Mouse (Mus musculus) hindbrain, embryonic 15.5 days (tissue): Measurements from ENCODE around the gene Abhd16a. TPM values are rescaled to one million over a fixed set of nuclear protein-coding genes. Genes with fewer than 3 reads are reported as not detected.
A peak's percentile ranks its signal among the peaks of the same experiment; 100 is the strongest.

ENCODE experiments used
- ATAC-seq: fragments of 200-750 bp; cut with Nextera tagmentation; 2 replicates; pipeline ENCODE4 v1.8.0; 2017; ENCODE audit warnings: low read depth, moderate number of reproducible peaks, moderate TSS enrichment; ENCODE audit not compliant: low FRiP score
- H3K27ac ChIP-seq: fragments of 300-500 bp; sonication (generic); replicated peaks from 2 replicates; pipeline ENCODE4 v1.5.1; 2015; ENCODE audit warnings: mild to moderate bottlenecking, inconsistent platforms
- H3K27me3 ChIP-seq: fragments of 300-500 bp; sonication (generic); 2 replicates; pipeline ENCODE4 v1.6.1; 2015; ENCODE audit warnings: control low read depth, inconsistent platforms
- H3K36me3 ChIP-seq: fragments of 300-500 bp; sonication (generic); 2 replicates; pipeline ENCODE4 v1.6.1; 2015; ENCODE audit warnings: control low read depth, inconsistent platforms
- H3K4me1 ChIP-seq: fragments of 300-500 bp; sonication (generic); replicated peaks from 2 replicates; pipeline ENCODE4 v1.6.1; 2015; ENCODE audit warnings: control low read depth, inconsistent platforms
- H3K4me2 ChIP-seq: fragments of 300-500 bp; sonication (generic); 2 replicates; pipeline ENCODE4 v1.6.1; 2015; ENCODE audit warnings: moderate library complexity, mild to moderate bottlenecking, inconsistent platforms
- H3K4me3 ChIP-seq: fragments of 300-500 bp; sonication (generic); 2 replicates; pipeline ENCODE4 v1.5.1; 2015; ENCODE audit warnings: mild to moderate bottlenecking, inconsistent platforms
- H3K9ac ChIP-seq: fragments of 300-500 bp; sonication (generic); 2 replicates; pipeline ENCODE4 v1.6.1; 2015; ENCODE audit warnings: inconsistent platforms
- H3K9me3 ChIP-seq: fragments of 300-500 bp; sonication (generic); 2 replicates; pipeline ENCODE4 v1.6.1; 2016; ENCODE audit warnings: control low read depth, inconsistent platforms
- WGBS: fragments of 180-500 bp; shearing (Covaris S2); methylation state at CpG from one replicate; pipeline ENCODE4 v1.1.7; 2015; 5-methylcytosine and 5-hydroxymethylcytosine counted together
- polyA plus RNA-seq: library from polyadenylated mRNA; unstranded; fragments of >200 nt; fragmentation: Nextera tagmentation; extraction: Ambion mirVana; gene quantifications from 2 replicates; pipeline ENCODE4 v1.2.1, GENCODE M21; 2015

Gene Abhd16a
- polyA plus RNA-seq, 1 experiment from 2014 or later = 106 TPM

- 91% methylated on average over 15 of the region's 15 CpGs for WGBS
- no peak overlapping the region for H3K4me2 ChIP-seq
- H3K36me3 ChIP-seq = peaks cover 52% of the 10 kb centered on the region
- H3K4me3 ChIP-seq = no peak overlapping the region
- peaks cover 12% of the 10 kb centered on the region for H3K4me1 ChIP-seq
- no peak for ATAC-seq
- H3K9ac ChIP-seq = no peak overlapping the region
- no peak overlapping the region for H3K27ac ChIP-seq
- H3K27me3 ChIP-seq = no peaks in the 10 kb centered on the region
- no peaks in the 10 kb centered on the region for H3K9me3 ChIP-seq
These were observed 5.7 kb downstream of the Abhd16a start for GRCm38 (mm10) chr17:35094475-35095365.

- no peaks in the 10 kb centered on the region for H3K27me3 ChIP-seq
- no peak overlapping the region for H3K9ac ChIP-seq
- no peak overlapping the region for H3K4me2 ChIP-seq
- peaks cover 71% of the 10 kb centered on the region for H3K36me3 ChIP-seq
- WGBS = 78% methylated on average over 12 of the region's 12 CpGs
- no peak overlapping the region for H3K27ac ChIP-seq
- H3K4me1 ChIP-seq = no peaks in the 10 kb centered on the region
- H3K4me3 ChIP-seq = no peak overlapping the region
- no peak for ATAC-seq
- H3K9me3 ChIP-seq = no peaks in the 10 kb centered on the region
These were observed 7.5 kb downstream of the Abhd16a start for GRCm38 (mm10) chr17:35096597-35096996.

DNA sequence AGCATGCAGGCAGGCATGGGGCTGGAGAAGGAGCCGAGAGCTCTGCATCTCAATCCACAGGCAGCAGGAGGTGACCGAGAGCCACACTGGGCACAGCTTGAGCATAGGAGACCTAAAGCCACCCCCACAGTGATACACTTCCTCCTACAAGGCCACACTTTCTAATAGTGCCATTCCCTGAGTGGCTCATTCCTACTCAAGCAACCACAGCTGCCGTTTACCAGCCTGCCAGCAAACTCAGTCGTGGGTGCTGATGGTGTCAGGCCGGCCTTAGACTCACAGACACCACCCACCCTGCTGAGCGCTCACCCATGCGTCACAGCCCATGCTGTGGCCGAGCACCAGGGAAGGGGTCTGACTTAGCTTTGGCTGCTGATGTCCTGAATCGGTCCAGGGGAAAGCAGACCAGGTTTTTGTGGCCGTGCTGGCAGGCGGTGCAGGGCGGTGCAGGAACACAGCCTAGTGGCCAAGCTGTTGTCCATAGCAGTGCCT is 8.1 kb downstream of the Abhd16a start:
- no peak overlapping the region for H3K9ac ChIP-seq
- no peak for ATAC-seq
- no peak overlapping the region for H3K4me3 ChIP-seq
- H3K4me1 ChIP-seq = no peaks in the 10 kb centered on the region
- H3K27me3 ChIP-seq = no peaks in the 10 kb centered on the region
- peaks cover 77% of the 10 kb centered on the region for H3K36me3 ChIP-seq
- H3K4me2 ChIP-seq = no peak overlapping the region
- H3K27ac ChIP-seq = no peak overlapping the region
- WGBS = 76% methylated on average over 12 of the region's 12 CpGs
- no peaks in the 10 kb centered on the region for H3K9me3 ChIP-seq

DNA sequence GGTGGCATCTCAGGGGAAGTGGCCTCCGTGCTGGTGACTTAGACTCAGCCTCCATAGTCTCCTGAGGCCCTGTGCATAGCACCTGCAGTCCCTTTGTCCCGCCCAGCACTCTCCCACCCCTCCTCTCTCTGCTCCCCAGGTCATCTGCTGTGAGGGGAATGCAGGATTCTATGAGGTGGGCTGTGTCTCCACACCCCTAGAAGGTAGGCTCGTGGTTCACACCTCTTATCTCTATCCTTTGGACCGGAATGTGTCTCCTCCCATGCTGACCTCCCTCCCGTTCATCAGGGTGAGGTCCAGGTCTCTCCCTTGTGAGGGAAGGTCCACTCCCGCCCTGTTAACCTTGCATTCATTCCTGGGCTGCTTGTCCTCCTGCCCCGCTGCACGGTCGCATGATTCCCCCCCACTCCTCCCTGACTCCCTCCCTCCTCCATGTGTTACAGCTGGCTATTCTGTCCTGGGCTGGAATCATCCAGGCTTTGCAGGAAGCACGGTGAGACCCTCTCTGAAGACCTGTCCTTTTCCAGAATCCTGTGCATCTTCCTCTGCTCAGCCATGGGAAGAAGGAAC is 11.2 kb downstream of the Abhd16a start:
- no peak overlapping the region for H3K27ac ChIP-seq
- no peaks in the 10 kb centered on the region for H3K4me1 ChIP-seq
- H3K9me3 ChIP-seq = no peaks in the 10 kb centered on the region
- no peak overlapping the region for H3K4me2 ChIP-seq
- H3K36me3 ChIP-seq = peaks cover 61% of the 10 kb centered on the region
- no peak overlapping the region for H3K9ac ChIP-seq
- WGBS = 74% methylated on average over 10 of the region's 10 CpGs
- no peak overlapping the region for H3K4me3 ChIP-seq
- ATAC-seq = no peak
- H3K27me3 ChIP-seq = no peaks in the 10 kb centered on the region

- 91% methylated on average over 11 of the region's 11 CpGs for WGBS
- H3K9ac ChIP-seq = no peak overlapping the region
- H3K27me3 ChIP-seq = no peaks in the 10 kb centered on the region
- H3K27ac ChIP-seq = no peak overlapping the region
- ATAC-seq = no peak
- H3K4me2 ChIP-seq = no peak overlapping the region
- H3K36me3 ChIP-seq = peaks cover 57% of the 10 kb centered on the region
- no peaks in the 10 kb centered on the region for H3K9me3 ChIP-seq
- peaks cover 4% of the 10 kb centered on the region; the same call in 1 of the 2 replicates for H3K4me1 ChIP-seq
- H3K4me3 ChIP-seq = no peak overlapping the region
These were observed 12.1 kb downstream of the Abhd16a start for GRCm38 (mm10) chr17:35101161-35101560.

GRCm38 (mm10) chr17:35102299-35102698 is 13.2 kb downstream of the Abhd16a start:
- Histone ChIP-seq H3K27me3 (no peaks in the 10 kb centered on the region), H3K36me3 (peaks cover 53% of the 10 kb centered on the region), H3K9ac (no peak overlapping the region), H3K27ac (no peak overlapping the region), H3K4me1 (peaks cover 7% of the 10 kb centered on the region; the same call in 1 of the 2 replicates), H3K9me3 (no peaks in the 10 kb centered on the region), H3K4me3 (no peak overlapping the region), H3K4me2 (no peak overlapping the region)
- 77% methylated on average over 8 of the region's 8 CpGs for WGBS
- ATAC-seq = no peak

- Histone ChIP-seq H3K4me3 (no peak overlapping the region), H3K9ac (no peak overlapping the region), H3K27ac (no peak overlapping the region), H3K4me2 (no peak overlapping the region), H3K36me3 (peaks cover 45% of the 10 kb centered on the region), H3K9me3 (no peaks in the 10 kb centered on the region), H3K27me3 (no peaks in the 10 kb centered on the region), H3K4me1 (peaks cover 7% of the 10 kb centered on the region; the same call in 1 of the 2 replicates)
- no peak for ATAC-seq
- WGBS = 68% methylated on average over 6 of the region's 6 CpGs
These were observed 14.2 kb downstream of the Abhd16a start for GRCm38 (mm10) chr17:35103221-35103690.

- ATAC-seq = no peak
- peaks cover 36% of the 10 kb centered on the region for H3K36me3 ChIP-seq
- no peak overlapping the region for H3K9ac ChIP-seq
- H3K4me3 ChIP-seq = no peak overlapping the region
- no peaks in the 10 kb centered on the region for H3K9me3 ChIP-seq
- H3K27ac ChIP-seq = no peak overlapping the region
- H3K4me1 ChIP-seq = peaks cover 7% of the 10 kb centered on the region; the same call in 1 of the 2 replicates
- H3K27me3 ChIP-seq = no peaks in the 10 kb centered on the region
- WGBS = 94% methylated on average over 7 of the region's 7 CpGs
- H3K4me2 ChIP-seq = no peak overlapping the region
These were observed 15.0 kb downstream of the Abhd16a start for GRCm38 (mm10) chr17:35104079-35104478.

- Histone ChIP-seq H3K27me3 (no peaks in the 10 kb centered on the region), H3K36me3 (peaks cover 31% of the 10 kb centered on the region), H3K4me1 (peaks cover 7% of the 10 kb centered on the region; the same call in 1 of the 2 replicates), H3K4me2 (no peak overlapping the region), H3K27ac (no peak overlapping the region), H3K4me3 (no peak overlapping the region), H3K9ac (no peak overlapping the region), H3K9me3 (no peaks in the 10 kb centered on the region)
- WGBS = 78% methylated on average over 6 of the region's 6 CpGs
- ATAC-seq = no peak
These were observed 15.7 kb downstream of the Abhd16a start for GRCm38 (mm10) chr17:35104754-35105153.

- Histone ChIP-seq H3K9ac (0 out of 2 replicates have a peak overlapping the region, but pooled peaks have one; percentile 25), H3K4me1 (peaks cover 7% of the 10 kb centered on the region; the same call in 1 of the 2 replicates), H3K27ac (no peak overlapping the region), H3K4me2 (peak overlapping the region; percentile 42), H3K36me3 (peaks cover 20% of the 10 kb centered on the region), H3K9me3 (no peaks in the 10 kb centered on the region), H3K4me3 (0 out of 2 replicates have a peak overlapping the region, but pooled peaks have one; percentile 7), H3K27me3 (no peaks in the 10 kb centered on the region)
- 0 out of 2 replicates have a peak, but pooled peaks have one; percentile 14 for ATAC-seq
- 22% methylated on average over 13 of the region's 13 CpGs for WGBS
These were observed 16.8 kb downstream of the Abhd16a start for GRCm38 (mm10) chr17:35105740-35106389.

GRCm38 (mm10) chr17:35106522-35106921 is 17.5 kb downstream of the Abhd16a start:
- Histone ChIP-seq H3K4me2 (no peak overlapping the region), H3K4me3 (no peak overlapping the region), H3K9me3 (no peaks in the 10 kb centered on the region), H3K4me1 (peaks cover 7% of the 10 kb centered on the region; the same call in 1 of the 2 replicates), H3K36me3 (peaks cover 13% of the 10 kb centered on the region), H3K9ac (no peak overlapping the region), H3K27me3 (no peaks in the 10 kb centered on the region), H3K27ac (no peak overlapping the region)
- 0 out of 2 replicates have a peak, but pooled peaks have one; percentile 7 for ATAC-seq
- WGBS = 70% methylated on average over 3 of the region's 3 CpGs
